Mouse (Mus musculus) kidney, adult 2 months (tissue): ENCODE measurements at regions not wholly inside any gene's neighbourhood (a gene's known extent, or its start where the extent isn't known, plus 50 kb on each side); places are given as distances from the start of the nearest gene placed in this dataset.

Experiments
- DNase-seq: peaks from one replicate; pipeline ENCODE4 v3.0.0; 2021
- H3K27ac ChIP-seq: fragments of 200-500 bp; 2 replicates; pipeline ENCODE4 v1.5.1; 2012; ENCODE audit warnings: low read depth, low read length, control low read depth, inconsistent platforms; ENCODE audit not compliant: insufficient read depth
- H3K27me3 ChIP-seq: fragments of 200-500 bp; replicated peaks from 2 replicates; pipeline ENCODE4 v1.6.1; 2012; ENCODE audit warnings: mild to moderate bottlenecking, moderate library complexity, low read length, inconsistent platforms; ENCODE audit not compliant: control insufficient read depth, insufficient read depth
- H3K36me3 ChIP-seq: fragments of 200-500 bp; 2 replicates; pipeline ENCODE4 v1.6.1; 2012; ENCODE audit warnings: mild to moderate bottlenecking, moderate library complexity, low read length, inconsistent platforms; ENCODE audit not compliant: control insufficient read depth, insufficient read depth
- H3K4me1 ChIP-seq: fragments of 200-500 bp; 2 replicates; pipeline ENCODE4 v1.6.1; 2011; ENCODE audit warnings: low read length; ENCODE audit not compliant: control insufficient read depth, insufficient read depth
- H3K4me3 ChIP-seq: fragments of 200-500 bp; 2 replicates; pipeline ENCODE4 v1.5.1; 2011; ENCODE audit warnings: mild to moderate bottlenecking, low read depth, low read length, control low read depth; ENCODE audit not compliant: insufficient read depth
- CTCF ChIP-seq: fragments of 200-500 bp; conservative IDR thresholded peaks from 2 replicates; pipeline ENCODE4 v1.5.1; 2011; ENCODE audit warnings: low read depth, mild to moderate bottlenecking, control low read depth, low read length, moderate library complexity, mixed read lengths; ENCODE audit not compliant: insufficient read depth, insufficient read length
- POLR2A ChIP-seq: fragments of 200-500 bp; IDR thresholded peaks from one replicate; pipeline ENCODE4 v1.6.1; 2011; ENCODE audit warnings: low read depth, low read length, control low read depth
- WGBS: fragments of 180-500 bp; shearing (Covaris S2); methylation state at CpG from one replicate; pipeline ENCODE4 v1.1.7; 2018; 5-methylcytosine and 5-hydroxymethylcytosine counted together

DNA sequence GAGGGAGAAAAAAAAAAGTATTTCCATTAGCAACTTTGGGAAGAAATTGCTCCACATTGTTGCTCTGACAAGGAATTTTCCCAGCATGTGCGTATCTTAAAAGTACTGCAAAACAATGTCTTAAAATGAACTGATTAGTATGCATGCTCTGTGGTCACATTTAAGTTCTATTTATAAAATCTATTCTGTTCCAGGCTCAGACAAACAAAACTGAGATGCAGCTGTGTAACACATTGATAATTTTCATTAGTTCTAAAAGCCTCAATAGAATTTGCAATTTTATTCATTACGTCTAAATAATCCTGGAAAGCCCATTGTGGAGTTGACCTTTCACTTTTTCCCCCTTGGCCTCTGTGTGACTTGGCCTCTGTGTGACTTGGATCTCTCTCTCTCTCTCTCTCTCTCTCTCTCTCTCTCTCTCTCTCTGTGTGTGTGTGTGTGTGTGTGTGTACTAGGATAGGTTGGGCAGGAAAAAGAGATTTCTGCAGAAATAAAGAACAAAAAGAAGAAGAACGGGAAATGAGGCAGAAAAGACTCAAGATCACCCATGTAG lies 262.8 kb upstream of the Tenm2 start:
- 66% methylated on average over 3 of the region's 3 CpGs for WGBS
- H3K27ac ChIP-seq: no peak overlapping the region
- no peak for TF ChIP-seq CTCF
- H3K4me3 ChIP-seq: no peak overlapping the region
- no peaks in the 10 kb centered on the region for H3K36me3 ChIP-seq
- no peak for DNase-seq
- no peaks in the 10 kb centered on the region for H3K27me3 ChIP-seq
- H3K4me1 ChIP-seq: no peaks in the 10 kb centered on the region

DNA sequence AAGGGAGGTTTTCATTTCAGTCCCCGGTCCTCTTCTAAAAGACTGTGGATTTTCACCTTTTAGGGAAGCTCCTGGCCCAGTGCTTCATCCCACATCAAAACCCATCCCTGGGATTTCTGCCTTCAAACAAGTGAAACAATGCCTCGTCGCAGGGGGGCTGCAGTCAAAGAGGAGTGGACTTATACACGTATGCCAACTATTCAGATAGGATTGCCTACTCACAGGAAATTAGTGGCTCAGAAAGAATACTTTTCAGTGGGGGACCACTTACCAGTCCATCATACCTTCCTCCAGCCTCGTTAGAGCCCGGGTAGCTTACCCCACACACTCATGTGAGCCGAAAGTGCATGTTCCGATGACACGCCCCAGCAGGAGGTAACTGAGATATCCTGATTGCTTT lies 262.1 kb upstream of the Tenm2 start:
- Histone ChIP-seq H3K27me3 (no peaks in the 10 kb centered on the region), H3K4me3 (no peak overlapping the region), H3K4me1 (no peaks in the 10 kb centered on the region), H3K27ac (no peak overlapping the region), H3K36me3 (no peaks in the 10 kb centered on the region)
- no peak for DNase-seq
- TF ChIP-seq POLR2A: no peak
- TF ChIP-seq CTCF: no peak
- WGBS: 71% methylated on average over 9 of the region's 9 CpGs

DNA sequence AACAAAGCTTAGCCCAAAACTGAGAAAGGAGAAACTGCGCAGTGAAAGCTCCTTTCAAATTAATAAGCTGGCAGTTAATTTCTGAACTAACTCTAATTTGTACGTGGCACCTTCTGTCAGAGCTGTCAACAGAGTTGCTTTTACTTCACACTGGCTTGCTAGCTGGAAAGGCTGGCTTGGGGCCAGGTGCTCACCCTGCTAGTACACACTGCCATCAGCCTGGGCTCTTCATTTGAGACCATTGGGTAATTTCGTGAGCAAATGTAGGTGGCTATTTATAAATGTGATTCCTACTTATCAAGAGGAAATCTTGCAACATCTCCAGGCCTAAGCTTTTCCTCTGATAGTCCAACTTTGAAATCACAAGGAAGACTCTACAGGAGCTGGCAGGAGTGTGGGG lies 244.5 kb upstream of the Tenm2 start:
- TF ChIP-seq CTCF (no peak), POLR2A (no peak)
- Histone ChIP-seq H3K4me1 (no peaks in the 10 kb centered on the region), H3K4me3 (no peak overlapping the region), H3K36me3 (no peaks in the 10 kb centered on the region), H3K27ac (no peak overlapping the region), H3K27me3 (no peaks in the 10 kb centered on the region)
- no peak for DNase-seq
- 80% methylated on average over 3 of the region's 3 CpGs for WGBS

DNA sequence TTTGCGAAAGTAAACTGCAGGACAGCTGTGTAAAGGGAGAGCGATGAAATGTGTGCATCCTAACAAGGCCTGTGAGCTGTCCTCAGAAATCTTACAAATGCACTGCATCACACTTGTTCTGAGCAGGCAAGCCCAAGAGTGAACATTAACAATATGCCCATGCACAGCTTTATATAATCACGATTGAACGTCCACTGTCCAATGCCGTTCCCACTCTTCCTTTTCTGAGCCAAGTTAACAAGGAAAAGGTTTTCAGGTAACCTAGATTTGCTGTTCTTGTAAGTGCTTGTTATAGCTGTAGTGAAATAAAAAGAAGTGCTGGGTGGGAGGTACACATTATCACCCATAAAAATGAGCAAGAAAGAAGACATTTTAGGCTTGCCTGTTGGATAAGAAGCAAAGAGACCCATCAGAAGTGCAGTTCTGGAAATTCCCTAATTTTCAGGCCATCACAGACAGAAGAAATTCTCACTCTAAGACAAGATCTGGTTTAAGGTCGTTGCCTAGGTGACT lies 243.3 kb upstream of the Tenm2 start:
- Histone ChIP-seq H3K27ac (no peak overlapping the region), H3K4me3 (no peak overlapping the region), H3K4me1 (no peaks in the 10 kb centered on the region), H3K27me3 (no peaks in the 10 kb centered on the region), H3K36me3 (no peaks in the 10 kb centered on the region)
- 88% methylated on average over 6 of the region's 6 CpGs for WGBS
- no peak for DNase-seq
- no peak for TF ChIP-seq CTCF
- no peak for TF ChIP-seq POLR2A

DNA sequence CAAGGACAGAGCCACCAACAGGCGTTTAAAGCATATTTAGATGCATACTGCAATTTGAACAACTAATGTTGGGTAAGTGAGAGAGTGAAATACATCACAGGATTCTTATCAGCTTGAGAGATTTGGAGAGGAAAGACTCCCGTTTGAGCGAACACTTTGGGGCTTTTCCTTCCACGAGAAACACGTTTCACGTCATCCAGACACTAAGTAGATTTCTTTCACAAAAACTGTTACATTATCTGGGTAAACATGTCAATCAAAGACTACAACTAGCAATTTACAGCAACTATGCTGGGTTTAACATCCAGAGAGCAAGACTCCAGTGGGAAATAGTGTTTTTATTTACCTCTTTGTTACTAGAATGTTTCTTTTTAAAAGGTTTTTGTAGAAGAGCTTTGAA lies 238.3 kb upstream of the Tenm2 start:
- no peak for DNase-seq
- Histone ChIP-seq H3K36me3 (no peaks in the 10 kb centered on the region), H3K27ac (no peak overlapping the region), H3K4me3 (no peak overlapping the region), H3K27me3 (no peaks in the 10 kb centered on the region), H3K4me1 (no peaks in the 10 kb centered on the region)
- TF ChIP-seq POLR2A (no peak), CTCF (no peak)
- 76% methylated on average over 6 of the region's 6 CpGs for WGBS

DNA sequence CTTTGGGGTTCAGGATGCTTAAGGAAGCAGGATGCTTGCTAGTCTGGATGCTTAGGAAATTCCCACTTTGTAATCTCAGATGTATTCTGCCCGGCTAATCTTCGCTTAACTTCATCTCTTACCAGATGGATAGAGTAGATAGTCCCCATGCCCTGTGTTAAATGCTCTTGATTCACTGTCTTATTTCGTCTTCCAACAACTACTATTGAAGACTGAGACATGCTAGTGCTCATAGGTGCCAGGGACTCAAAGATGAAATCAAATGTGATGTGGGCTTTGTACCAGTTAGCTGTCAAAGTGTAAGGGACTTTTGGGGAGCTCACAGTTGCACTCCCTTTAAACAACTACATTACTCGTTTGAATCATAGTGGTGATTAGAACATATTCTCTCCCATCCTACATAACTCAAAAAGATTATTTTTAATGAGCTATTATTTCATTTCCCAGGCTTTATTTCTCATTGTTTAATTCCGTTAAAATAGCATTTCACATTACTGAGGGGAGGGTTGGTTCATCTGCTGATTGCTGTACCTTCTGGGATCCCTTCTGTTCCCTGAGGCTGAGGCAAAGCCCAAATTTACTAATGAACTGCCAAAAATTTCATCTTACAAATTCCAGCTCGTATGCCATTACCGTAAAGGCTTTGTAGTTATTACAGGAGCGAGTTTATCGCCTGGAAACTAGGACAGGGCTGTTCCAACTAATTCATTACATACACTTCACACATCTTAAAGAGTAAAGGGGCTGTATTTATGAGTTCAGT lies 228.1 kb upstream of the Tenm2 start:
- no peak for DNase-seq
- H3K27me3 ChIP-seq: 0 out of 2 replicates have a peak, but pooled peaks cover 1% of the 10 kb centered on the region
- TF ChIP-seq POLR2A: no peak
- no peak for TF ChIP-seq CTCF
- WGBS: 85% methylated on average over 9 of the region's 9 CpGs
- no peak overlapping the region for H3K27ac ChIP-seq
- H3K36me3 ChIP-seq: no peaks in the 10 kb centered on the region
- no peak overlapping the region for H3K4me3 ChIP-seq
- no peaks in the 10 kb centered on the region for H3K4me1 ChIP-seq

DNA sequence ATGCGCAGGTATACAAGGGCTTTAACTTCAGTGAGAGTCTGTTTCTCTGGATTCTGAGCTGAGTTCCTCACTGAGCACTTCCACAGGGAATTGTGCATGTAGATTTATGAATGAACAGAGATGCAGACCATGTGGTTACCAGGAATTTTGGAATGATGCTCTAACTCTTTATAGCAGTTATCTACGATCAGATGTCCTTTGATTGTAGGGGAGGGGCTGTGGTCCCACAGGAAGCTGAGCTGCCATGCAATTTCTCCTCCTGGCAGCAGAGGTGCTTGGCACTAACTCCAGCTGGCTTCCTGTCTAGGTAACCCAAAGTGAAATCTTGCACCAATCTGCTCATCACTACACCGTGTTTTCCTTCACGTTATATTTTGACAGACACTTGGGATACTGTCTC lies 226.6 kb upstream of the Tenm2 start:
- WGBS: 64% methylated on average over 4 of the region's 4 CpGs
- H3K4me1 ChIP-seq: no peaks in the 10 kb centered on the region

More for the DNA sequence above, 226.6 kb upstream of the Tenm2 start:
- TF ChIP-seq POLR2A (no peak), CTCF (no peak)
- DNase-seq: no peak
- no peak overlapping the region for H3K27ac ChIP-seq
- 0 out of 2 replicates have a peak, but pooled peaks cover 1% of the 10 kb centered on the region for H3K27me3 ChIP-seq
- no peaks in the 10 kb centered on the region for H3K36me3 ChIP-seq
- no peak overlapping the region for H3K4me3 ChIP-seq
